Mouse (Mus musculus) CD8-positive naive resting alpha-beta T cell, adult 2 months (primary cell): ENCODE data around the gene Grid2ip.

ENCODE experiments used
- DNase-seq, 2 experiments: peaks; one replicate each; pipeline ENCODE4 v3.0.0; 2022; ENCODE audit warnings: low read depth in 2 of 2, low spot score in 2 of 2

The Grid2ip gene

DNA sequence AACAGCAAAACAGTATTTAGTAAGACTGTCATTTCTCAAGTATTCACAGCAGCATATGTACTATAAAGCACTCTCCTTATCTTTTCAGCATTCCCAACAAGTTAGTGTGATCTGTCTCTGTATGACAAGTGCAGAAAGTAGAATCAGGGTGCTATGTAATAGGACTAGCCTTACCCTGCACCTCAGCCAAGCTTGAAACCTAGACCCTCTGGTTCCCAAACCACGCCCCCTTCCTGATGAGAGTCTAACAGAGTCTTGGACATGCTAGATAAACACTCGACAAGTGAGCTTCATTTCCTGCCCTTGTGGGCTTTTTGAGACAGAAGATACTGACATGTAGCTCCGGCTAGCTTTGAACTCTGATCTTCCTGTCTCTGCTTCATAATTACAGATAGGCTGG is 52.1 kb downstream of the Grid2ip start:
- no peak for DNase-seq

DNA sequence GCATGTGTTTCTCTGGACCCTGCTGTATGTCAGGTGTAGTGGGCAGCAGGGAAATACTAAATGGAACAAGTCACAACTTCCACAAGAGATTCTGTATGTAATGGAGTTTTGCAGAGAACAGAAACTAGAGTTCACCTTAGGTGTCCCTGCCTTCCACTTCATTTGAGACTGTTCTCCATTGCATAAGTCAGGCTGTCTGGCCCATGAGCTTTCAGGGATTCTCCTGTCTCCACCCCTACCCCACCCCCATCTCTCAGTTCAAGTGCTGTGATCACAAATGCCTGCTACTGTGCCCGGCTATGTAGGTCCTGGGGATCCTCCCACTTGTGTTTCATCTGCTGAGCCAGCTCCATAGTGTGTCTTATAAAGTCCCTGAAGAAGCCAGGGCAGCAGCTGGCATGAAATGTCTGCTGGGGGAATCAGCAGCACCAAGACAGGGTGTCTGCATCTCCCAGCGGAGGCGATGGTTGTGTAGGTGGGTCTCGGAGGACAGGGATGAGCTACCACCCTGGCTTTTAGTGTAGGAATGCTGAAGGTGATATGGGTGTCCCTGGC is 53.8 kb downstream of the Grid2ip start:
- no peak for DNase-seq

DNA sequence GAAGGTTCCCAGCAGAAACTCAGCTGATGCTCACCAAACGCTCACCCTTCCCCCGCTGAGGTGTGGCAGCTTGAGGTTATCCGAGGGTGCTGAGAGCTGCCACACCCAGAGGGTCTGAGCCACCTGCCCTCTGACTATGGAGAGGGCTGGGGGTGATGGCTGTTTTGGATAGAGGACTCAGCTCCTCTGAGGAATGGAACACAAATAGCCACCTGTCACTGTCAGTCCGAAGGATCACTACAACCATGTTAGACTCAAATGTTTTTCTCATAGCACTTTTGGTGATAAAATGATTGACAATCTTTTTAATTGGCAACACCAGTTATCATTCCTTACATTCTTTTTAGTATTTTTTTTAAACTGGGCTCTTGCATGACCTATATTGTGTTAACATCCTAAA is 64.3 kb downstream of the Grid2ip start:
- no peak for DNase-seq

DNA sequence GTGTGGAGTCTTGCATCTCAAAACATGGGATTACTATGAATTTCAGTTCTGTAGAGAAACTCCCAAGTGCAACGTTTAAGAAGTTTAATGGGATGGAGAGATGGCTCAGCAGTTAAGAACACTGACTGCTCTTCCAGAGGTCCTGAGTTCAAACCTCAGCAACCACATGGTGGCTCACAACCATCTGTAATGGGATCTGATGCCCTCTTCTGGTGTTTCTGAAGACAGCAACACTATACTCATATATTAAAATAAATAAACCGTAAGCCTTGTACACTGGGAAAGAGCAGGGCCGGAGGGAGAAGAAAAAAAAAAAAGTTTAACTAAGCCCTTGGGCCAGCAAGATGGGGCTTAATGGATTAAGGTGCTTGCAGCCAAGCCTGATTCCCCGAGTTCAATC is 65.9 kb downstream of the Grid2ip start:
- DNase-seq: no peak

DNA sequence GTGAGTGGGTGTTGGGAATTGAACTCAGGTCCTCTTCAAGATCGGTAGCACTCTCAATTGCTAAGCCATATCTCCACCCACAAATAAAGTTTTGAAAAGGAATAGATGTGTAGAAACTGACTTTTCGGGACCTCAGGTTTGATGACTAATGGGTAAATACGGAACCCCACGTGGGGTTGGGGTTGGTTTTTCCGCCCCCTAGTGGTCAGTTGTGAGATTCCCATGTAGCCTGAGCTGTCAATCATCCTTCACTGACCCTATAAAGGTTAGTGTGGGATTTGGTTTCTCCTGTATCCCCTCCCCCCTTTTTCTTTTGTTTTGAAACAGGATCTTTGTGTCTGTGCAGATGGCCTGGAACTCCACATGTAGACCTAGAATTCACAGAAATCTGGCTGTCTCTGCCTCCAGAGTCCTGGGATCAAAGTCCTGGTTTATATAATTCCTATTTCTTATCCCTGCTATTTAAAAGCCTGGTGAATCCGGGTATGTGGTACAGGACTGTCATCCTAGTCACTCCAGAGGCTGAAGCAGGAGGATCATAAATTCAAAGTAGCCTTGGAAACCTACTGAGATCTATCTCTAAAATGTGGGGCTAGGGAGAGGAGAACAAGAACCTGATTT is 66.9 kb downstream of the Grid2ip start:
- DNase-seq: peak; percentile 52 to 71

DNA sequence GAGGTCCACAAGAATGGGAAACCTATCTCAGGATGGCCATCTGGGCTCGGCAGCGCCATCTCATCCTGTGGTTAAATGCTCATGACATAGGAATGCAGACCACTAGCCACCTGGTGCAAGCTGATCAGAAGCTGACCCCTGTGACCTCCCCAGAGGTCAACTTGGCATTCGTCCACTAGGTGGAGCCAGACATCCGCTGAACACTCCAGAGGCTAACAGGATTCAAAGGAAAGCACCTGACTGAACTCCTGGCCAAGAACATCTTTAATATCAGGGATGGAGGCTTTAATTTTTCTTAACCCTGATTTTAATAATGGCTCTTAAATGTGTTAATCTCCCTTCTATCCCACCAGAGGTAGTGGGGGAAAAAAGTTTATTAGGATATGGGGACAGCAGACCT is 77.3 kb downstream of the Grid2ip start:
- peak; percentile 57 to 64 for DNase-seq

DNA sequence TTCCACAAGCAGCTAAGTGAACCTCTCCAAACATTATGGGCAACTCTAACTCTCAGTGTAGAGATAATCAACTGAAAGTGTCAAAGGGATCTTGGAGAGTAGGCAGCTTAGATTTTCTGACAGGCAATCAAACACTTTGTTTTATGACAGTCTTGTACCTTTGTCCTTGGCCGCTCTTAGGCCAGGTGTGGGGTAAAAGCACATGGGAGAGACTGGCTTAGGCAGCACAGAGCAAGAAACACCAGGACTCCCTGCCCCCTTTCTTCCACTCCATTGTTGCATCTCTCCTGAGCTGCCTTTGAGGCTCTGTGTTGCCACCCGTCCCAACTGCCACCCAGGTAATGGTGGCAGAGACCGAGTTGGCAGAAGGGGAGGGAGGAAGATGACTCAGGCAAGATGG is 84.2 kb downstream of the Grid2ip start:
- DNase-seq: no peak

DNA sequence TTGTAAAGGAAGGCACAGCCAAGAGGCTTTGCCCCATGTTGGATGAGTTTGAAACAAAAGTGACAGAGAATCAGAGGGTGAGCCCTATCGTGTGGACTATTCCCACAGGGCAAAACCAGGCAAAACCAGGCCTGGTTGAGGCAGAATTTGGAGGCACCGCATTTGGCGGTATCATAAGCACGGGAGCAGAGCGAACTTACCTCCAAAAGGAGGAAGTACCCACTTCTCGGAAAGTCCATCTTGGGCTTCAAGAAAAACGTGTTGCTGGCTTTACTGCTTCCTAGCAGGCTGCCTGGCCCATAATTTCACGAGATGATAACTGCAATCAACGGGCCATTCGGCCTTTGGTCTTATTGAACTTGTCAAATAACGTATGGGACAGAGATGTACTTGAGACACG is 84.6 kb downstream of the Grid2ip start:
- DNase-seq: no peak
